Mouse (Mus musculus): Measurements from ENCODE around the gene Rbpjl. TPM values are rescaled to one million over a fixed set of nuclear protein-coding genes. Genes with fewer than 3 reads are reported as not detected.

Gene Rbpjl
- polyA plus RNA-seq, 2 experiments, result 0.45 to 2.7 TPM

DNA sequence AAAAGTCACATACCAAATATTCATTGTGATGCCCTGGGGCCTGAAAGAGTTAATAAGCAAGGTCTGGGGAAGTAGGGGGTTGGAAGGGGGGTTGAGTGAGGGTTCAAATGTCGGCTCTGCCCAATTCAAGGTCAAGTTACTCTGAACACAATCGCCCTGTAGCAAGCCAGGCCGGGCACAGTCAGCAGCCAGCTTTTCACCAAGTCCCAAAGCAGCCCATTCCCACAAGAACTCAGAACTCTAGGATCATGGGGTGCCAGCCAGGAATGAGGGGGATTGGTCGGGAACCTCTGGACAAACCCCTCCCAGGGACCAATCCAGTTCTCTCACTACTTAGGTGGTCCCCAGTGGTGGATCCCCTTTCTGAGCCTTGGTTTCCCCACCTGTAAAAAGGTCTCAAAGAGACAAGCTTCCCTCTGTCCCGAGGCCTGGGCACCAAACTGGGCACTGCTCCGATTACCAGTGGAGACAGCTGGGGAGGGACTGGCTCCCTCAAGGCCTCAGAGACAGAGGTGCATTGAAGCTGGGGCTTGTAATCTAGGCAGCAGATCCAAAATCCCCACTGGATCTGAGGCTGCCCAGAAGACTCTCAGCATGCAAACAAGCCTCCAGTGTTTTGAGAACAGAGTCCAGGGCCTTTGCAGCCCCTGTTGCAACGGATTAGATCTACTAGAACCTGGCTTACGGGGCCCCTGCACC is 33.4 kb downstream of the Rbpjl start:
- Histone ChIP-seq H3K4me2 (replicated peaks; ENCODE audit: low read depth, low read length, severe bottlenecking) (peak overlapping the region; percentile 13; the same call in 1 of the 2 replicates), H3K4me1 (ENCODE audit: control insufficient read depth, insufficient read depth, low read length) (peaks cover 85% of the 10 kb centered on the region), H3K27me3 (ENCODE audit: control insufficient read depth, insufficient read depth, low read length) (no peaks in the 10 kb centered on the region), H3K9ac (ENCODE audit: low read depth, low read length, severe bottlenecking) (no peak overlapping the region), H3K36me3 (ENCODE audit: control insufficient read depth, insufficient read depth, low read length) (no peaks in the 10 kb centered on the region), H3K27ac (replicated peaks; ENCODE audit: low read depth, low read length) (peak overlapping the region; percentile 55), H3K9me3 (ENCODE audit: control insufficient read depth, low read length) (no peaks in the 10 kb centered on the region), H3K4me3 (replicated peaks; ENCODE audit: low read length) (no peak overlapping the region)
- TF ChIP-seq POLR2A (IDR thresholded peaks at IDR 0.05; ENCODE audit: borderline replicate concordance, extremely low read depth, insufficient read depth, insufficient read length), result no peak
- no peak for DNase-seq (ENCODE audit: low spot score)
- 17% methylated on average over 8 of the region's 8 CpGs for WGBS
- ATAC-seq (ENCODE audit: low FRiP score, low read depth), result 0 out of 2 replicates have a peak, but pooled peaks have one; percentile 8

DNA sequence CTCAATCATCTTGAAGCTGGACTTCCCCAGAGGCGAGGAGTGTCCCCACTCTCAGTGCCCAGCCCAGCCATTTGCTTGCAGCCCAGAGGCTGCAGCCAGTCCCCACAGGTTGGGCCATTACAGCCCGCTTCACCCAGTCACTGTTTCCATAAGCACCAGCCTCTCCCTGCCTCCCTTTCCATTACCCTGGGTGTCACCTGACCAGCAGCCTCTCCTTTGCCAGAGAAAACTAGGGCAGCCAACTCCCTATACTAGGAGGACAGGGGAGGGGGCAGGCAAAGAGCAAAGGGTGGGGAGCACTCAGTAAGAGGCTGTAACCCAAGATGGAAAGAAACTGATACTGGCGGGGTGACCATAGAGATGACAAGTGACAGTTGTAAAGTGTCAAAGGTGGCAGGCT is 34.0 kb downstream of the Rbpjl start:
- WGBS, result 45% methylated on average over 3 of the region's 3 CpGs
- ATAC-seq (ENCODE audit: low FRiP score, low read depth) (peak; percentile 36), DNase-seq (ENCODE audit: low spot score) (no peak)
- Histone ChIP-seq H3K4me2 (replicated peaks; ENCODE audit: low read depth, low read length, severe bottlenecking) (no peak overlapping the region), H3K9ac (ENCODE audit: low read depth, low read length, severe bottlenecking) (no peak overlapping the region), H3K9me3 (ENCODE audit: control insufficient read depth, low read length) (no peaks in the 10 kb centered on the region), H3K36me3 (ENCODE audit: control insufficient read depth, insufficient read depth, low read length) (no peaks in the 10 kb centered on the region), H3K27ac (replicated peaks; ENCODE audit: low read depth, low read length) (peak overlapping the region; percentile 55), H3K4me1 (ENCODE audit: control insufficient read depth, insufficient read depth, low read length) (peaks cover 83% of the 10 kb centered on the region), H3K4me3 (replicated peaks; ENCODE audit: low read length) (no peak overlapping the region), H3K27me3 (ENCODE audit: control insufficient read depth, insufficient read depth, low read length) (no peaks in the 10 kb centered on the region)
- no peak for TF ChIP-seq POLR2A (IDR thresholded peaks at IDR 0.05; ENCODE audit: borderline replicate concordance, extremely low read depth, insufficient read depth, insufficient read length)

DNA sequence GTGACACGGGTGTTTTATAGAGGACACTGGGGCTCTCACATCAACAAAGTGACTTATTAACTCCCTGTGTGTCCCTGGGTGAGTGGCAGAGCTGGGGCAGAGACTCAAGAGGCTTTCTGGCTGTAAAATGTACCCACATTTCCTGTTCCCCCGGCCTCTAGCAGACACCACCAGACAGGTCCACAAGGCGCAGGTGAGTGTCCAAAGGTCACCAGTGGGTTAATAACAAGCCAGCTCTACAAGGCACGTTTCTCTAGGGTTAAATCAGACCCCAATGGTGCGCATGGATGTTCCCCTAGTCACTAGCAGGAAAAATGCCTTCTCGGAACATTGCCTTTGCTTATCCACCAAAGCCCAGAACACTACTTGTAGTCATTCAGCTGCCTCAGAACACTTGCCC is 34.8 kb downstream of the Rbpjl start:
- H3K36me3 ChIP-seq (ENCODE audit: control insufficient read depth, insufficient read depth, low read length), result no peaks in the 10 kb centered on the region
- no peaks in the 10 kb centered on the region for H3K27me3 ChIP-seq (ENCODE audit: control insufficient read depth, insufficient read depth, low read length)
- 35% methylated on average over 6 of the region's 6 CpGs for WGBS
- no peaks in the 10 kb centered on the region for H3K9me3 ChIP-seq (ENCODE audit: control insufficient read depth, low read length)
- DNase-seq (ENCODE audit: low spot score), result no peak
- no peak for TF ChIP-seq POLR2A (IDR thresholded peaks at IDR 0.05; ENCODE audit: borderline replicate concordance, extremely low read depth, insufficient read depth, insufficient read length)
- ATAC-seq (ENCODE audit: low FRiP score, low read depth), result no peak
- peaks cover 81% of the 10 kb centered on the region for H3K4me1 ChIP-seq (ENCODE audit: control insufficient read depth, insufficient read depth, low read length)
- H3K4me2 ChIP-seq (replicated peaks; ENCODE audit: low read depth, low read length, severe bottlenecking), result no peak overlapping the region
- H3K9ac ChIP-seq (ENCODE audit: low read depth, low read length, severe bottlenecking), result no peak overlapping the region
- no peak overlapping the region for H3K27ac ChIP-seq (replicated peaks; ENCODE audit: low read depth, low read length)
- H3K4me3 ChIP-seq (replicated peaks; ENCODE audit: low read length), result no peak overlapping the region

DNA sequence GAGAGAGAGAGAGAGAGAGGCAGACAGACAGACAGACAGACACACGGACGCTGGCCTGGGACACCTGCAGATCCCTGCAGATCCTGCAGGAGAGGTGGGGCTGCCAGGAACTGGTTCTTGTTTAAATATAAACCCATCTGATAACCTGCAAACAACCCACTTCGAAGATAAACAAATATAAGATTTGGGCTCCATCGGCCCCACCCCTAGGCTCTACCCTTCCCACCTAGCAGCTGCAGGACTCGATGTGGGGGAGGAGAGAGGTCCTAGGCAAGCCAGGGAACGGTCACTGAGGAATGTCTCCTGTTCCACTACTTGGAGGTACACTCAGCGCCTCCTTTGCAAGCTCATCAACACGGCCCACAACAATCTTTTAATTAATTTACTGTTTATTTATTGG is 35.3 kb downstream of the Rbpjl start:
- no peak for DNase-seq (ENCODE audit: low spot score)
- H3K4me1 ChIP-seq (ENCODE audit: control insufficient read depth, insufficient read depth, low read length), result peaks cover 77% of the 10 kb centered on the region
- H3K4me2 ChIP-seq (replicated peaks; ENCODE audit: low read depth, low read length, severe bottlenecking), result no peak overlapping the region
- WGBS, result 41% methylated on average over 8 of the region's 8 CpGs
- H3K36me3 ChIP-seq (ENCODE audit: control insufficient read depth, insufficient read depth, low read length), result no peaks in the 10 kb centered on the region
- ATAC-seq (ENCODE audit: low FRiP score, low read depth), result no peak
- no peak overlapping the region for H3K27ac ChIP-seq (replicated peaks; ENCODE audit: low read depth, low read length)
- no peak overlapping the region for H3K4me3 ChIP-seq (replicated peaks; ENCODE audit: low read length)
- no peaks in the 10 kb centered on the region for H3K9me3 ChIP-seq (ENCODE audit: control insufficient read depth, low read length)
- TF ChIP-seq POLR2A (IDR thresholded peaks at IDR 0.05; ENCODE audit: borderline replicate concordance, extremely low read depth, insufficient read depth, insufficient read length), result no peak
- H3K27me3 ChIP-seq (ENCODE audit: control insufficient read depth, insufficient read depth, low read length), result no peaks in the 10 kb centered on the region
- H3K9ac ChIP-seq (ENCODE audit: low read depth, low read length, severe bottlenecking), result no peak overlapping the region

DNA sequence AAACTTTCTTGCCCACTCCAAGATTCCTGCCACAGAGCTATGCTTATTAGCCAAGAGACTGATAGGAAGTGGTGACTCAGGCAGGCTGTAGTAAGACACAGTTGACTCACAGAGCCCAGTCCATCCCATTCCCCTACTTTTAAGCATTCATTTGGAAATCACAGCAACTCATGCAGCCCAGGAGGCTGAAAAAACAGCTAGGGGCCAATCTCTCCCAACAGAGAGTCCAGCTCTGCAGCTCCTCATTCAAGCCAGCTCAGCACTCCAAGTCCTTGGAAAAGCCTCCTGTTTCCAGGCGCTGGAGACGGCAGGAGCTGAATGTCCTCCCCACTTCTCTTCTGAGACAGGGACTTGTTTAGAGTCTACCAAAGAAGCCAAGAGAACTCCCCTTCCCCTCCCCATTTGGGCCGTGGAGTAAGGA is 36.1 kb downstream of the Rbpjl start:
- no peak for TF ChIP-seq POLR2A (IDR thresholded peaks at IDR 0.05; ENCODE audit: borderline replicate concordance, extremely low read depth, insufficient read depth, insufficient read length)
- 66% methylated on average over 3 of the region's 3 CpGs for WGBS

More for the DNA sequence above, 36.1 kb downstream of the Rbpjl start:
- H3K27ac ChIP-seq (replicated peaks; ENCODE audit: low read depth, low read length), result no peak overlapping the region
- no peak overlapping the region for H3K9ac ChIP-seq (ENCODE audit: low read depth, low read length, severe bottlenecking)
- no peak for ATAC-seq (ENCODE audit: low FRiP score, low read depth)
- no peak overlapping the region for H3K4me2 ChIP-seq (replicated peaks; ENCODE audit: low read depth, low read length, severe bottlenecking)
- no peaks in the 10 kb centered on the region for H3K9me3 ChIP-seq (ENCODE audit: control insufficient read depth, low read length)
- peaks cover 75% of the 10 kb centered on the region for H3K4me1 ChIP-seq (ENCODE audit: control insufficient read depth, insufficient read depth, low read length)
- no peak overlapping the region for H3K4me3 ChIP-seq (replicated peaks; ENCODE audit: low read length)
- no peak for DNase-seq (ENCODE audit: low spot score)
- H3K36me3 ChIP-seq (ENCODE audit: control insufficient read depth, insufficient read depth, low read length), result no peaks in the 10 kb centered on the region
- no peaks in the 10 kb centered on the region for H3K27me3 ChIP-seq (ENCODE audit: control insufficient read depth, insufficient read depth, low read length)

Measured in limb, embryonic 14.5 days (tissue).